Mouse (Mus musculus): ENCODE measurements at regions not wholly inside any gene's neighbourhood (a gene's known extent, or its start where the extent isn't known, plus 50 kb on each side); places are given as distances from the start of the nearest gene placed in this dataset.

DNA sequence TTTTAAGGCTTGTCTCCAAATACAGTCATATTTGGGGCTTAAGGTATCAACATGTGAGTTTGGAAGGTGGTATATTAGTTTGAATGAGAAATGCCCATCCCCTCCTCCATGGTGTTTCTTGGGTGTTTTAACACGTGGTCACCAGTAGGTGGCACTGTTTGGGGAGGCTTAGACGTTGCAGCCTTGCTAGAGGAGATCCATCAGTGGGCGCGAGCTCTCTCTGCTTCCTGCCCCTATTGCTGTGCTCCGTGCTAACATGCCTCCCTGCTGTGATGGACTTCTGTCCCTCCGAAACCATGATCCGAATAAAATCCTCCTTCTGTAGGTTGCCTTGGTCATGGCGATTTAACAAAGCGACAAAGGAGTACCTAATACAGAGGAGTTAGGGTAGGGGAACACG is 183.3 kb downstream of the Barhl2 start:
- H3K27ac ChIP-seq (ENCODE audit: low read depth, low read length), result no peak overlapping the region
- no peak overlapping the region for H3K4me2 ChIP-seq
- no peaks in the 10 kb centered on the region for H3K27me3 ChIP-seq (replicated peaks; ENCODE audit: control insufficient read depth, insufficient read depth, low read length)
- ATAC-seq (replicated peaks; ENCODE audit: low FRiP score) (no peak), DNase-seq (ENCODE audit: low spot score) (no peak)
- H3K4me3 ChIP-seq (ENCODE audit: low read depth, low read length), result no peak overlapping the region
- H3K36me3 ChIP-seq (ENCODE audit: control insufficient read depth, insufficient read depth, low read length), result no peaks in the 10 kb centered on the region
- H3K9ac ChIP-seq (ENCODE audit: low read depth, low read length), result no peak overlapping the region
- no peaks in the 10 kb centered on the region for H3K9me3 ChIP-seq (ENCODE audit: control insufficient read depth, low read length)
- no peaks in the 10 kb centered on the region for H3K4me1 ChIP-seq (replicated peaks; ENCODE audit: control insufficient read depth, insufficient read depth, low read length)
- WGBS, result 30% methylated on average over 10 of the region's 10 CpGs

DNA sequence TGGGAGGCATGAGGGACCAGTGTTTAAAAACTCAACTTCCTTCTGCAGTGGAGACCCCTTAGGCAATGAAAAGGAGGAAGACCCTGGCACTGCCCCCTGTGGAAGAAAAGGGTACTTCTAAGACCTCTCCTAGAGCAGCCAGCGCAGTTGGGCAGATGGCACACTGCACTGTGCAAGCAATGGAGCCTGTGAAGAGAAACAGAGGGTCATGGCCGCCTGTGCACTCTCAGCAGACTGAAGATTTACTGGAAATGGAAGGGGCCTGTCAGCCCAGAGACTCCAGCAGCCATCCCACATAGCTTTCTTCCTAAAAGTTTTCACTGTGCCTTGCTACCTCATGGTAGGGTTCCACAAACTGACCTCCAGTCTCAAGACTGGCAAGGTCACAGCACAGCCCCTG is 193.4 kb downstream of the Barhl2 start:
- Histone ChIP-seq H3K36me3 (ENCODE audit: control insufficient read depth, insufficient read depth, low read length) (no peaks in the 10 kb centered on the region), H3K4me2 (no peak overlapping the region), H3K9ac (ENCODE audit: low read depth, low read length) (no peak overlapping the region), H3K4me1 (replicated peaks; ENCODE audit: control insufficient read depth, insufficient read depth, low read length) (no peaks in the 10 kb centered on the region), H3K4me3 (ENCODE audit: low read depth, low read length) (no peak overlapping the region), H3K9me3 (ENCODE audit: control insufficient read depth, low read length) (no peaks in the 10 kb centered on the region), H3K27ac (ENCODE audit: low read depth, low read length) (no peak overlapping the region), H3K27me3 (replicated peaks; ENCODE audit: control insufficient read depth, insufficient read depth, low read length) (no peaks in the 10 kb centered on the region)
- DNase-seq (ENCODE audit: low spot score) (no peak), ATAC-seq (replicated peaks; ENCODE audit: low FRiP score) (no peak)
- 55% methylated on average over 2 of the region's 2 CpGs for WGBS

DNA sequence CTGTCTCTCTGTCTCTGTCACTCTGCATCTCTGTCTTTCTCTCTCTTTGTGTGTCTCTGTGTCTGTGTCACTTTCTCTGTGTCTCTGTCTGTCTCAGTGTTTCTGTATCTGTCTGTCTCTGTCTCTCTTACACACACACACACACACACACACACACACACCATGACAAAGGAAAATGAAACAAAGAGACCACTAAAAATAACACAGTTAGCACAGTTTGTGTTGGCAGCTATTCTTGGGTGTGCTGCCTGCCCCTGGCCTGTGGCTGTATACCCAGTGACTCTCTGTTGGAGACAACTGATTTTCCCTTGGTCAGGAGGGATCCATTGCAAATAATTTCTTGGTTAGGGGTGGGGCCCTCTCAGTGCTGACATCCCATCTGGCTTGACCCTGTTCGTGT is 200.8 kb downstream of the Barhl2 start:
- Histone ChIP-seq H3K9me3 (ENCODE audit: control insufficient read depth, low read length) (no peaks in the 10 kb centered on the region), H3K27me3 (replicated peaks; ENCODE audit: control insufficient read depth, insufficient read depth, low read length) (no peaks in the 10 kb centered on the region), H3K27ac (ENCODE audit: low read depth, low read length) (no peak overlapping the region), H3K4me2 (no peak overlapping the region), H3K36me3 (ENCODE audit: control insufficient read depth, insufficient read depth, low read length) (no peaks in the 10 kb centered on the region), H3K4me1 (replicated peaks; ENCODE audit: control insufficient read depth, insufficient read depth, low read length) (no peaks in the 10 kb centered on the region), H3K9ac (ENCODE audit: low read depth, low read length) (no peak overlapping the region), H3K4me3 (ENCODE audit: low read depth, low read length) (no peak overlapping the region)
- WGBS, result 54% methylated on average over 1 of the region's 1 CpGs
- no peak for ATAC-seq (replicated peaks; ENCODE audit: low FRiP score)
- DNase-seq (ENCODE audit: low spot score), result no peak

DNA sequence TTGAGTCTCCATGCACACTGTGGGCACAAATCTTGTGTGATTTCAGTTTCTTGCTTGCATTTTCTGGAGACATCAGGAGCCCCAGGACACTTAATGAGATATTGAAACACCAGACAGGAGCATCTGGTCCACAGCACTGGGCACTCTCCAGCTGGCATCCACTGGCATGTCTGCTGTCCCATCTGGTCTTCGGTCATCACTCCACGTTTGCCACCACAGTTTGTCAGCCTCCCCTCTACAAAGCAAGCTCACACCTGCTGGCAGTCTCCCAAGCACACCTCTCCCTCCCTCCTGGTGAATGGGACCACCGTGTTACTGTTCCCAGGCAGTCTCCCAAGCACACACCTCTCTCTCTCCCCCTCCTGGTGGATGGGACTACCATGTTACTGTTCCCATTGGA is 228.8 kb downstream of the Barhl2 start:
- 66% methylated on average over 3 of the region's 3 CpGs for WGBS
- no peak overlapping the region for H3K27ac ChIP-seq (ENCODE audit: low read depth, low read length)
- no peaks in the 10 kb centered on the region for H3K9me3 ChIP-seq (ENCODE audit: control insufficient read depth, low read length)
- H3K4me2 ChIP-seq, result no peak overlapping the region
- H3K36me3 ChIP-seq (ENCODE audit: control insufficient read depth, insufficient read depth, low read length), result no peaks in the 10 kb centered on the region
- no peaks in the 10 kb centered on the region for H3K27me3 ChIP-seq (replicated peaks; ENCODE audit: control insufficient read depth, insufficient read depth, low read length)
- no peak overlapping the region for H3K4me3 ChIP-seq (ENCODE audit: low read depth, low read length)
- DNase-seq (ENCODE audit: low spot score) (no peak), ATAC-seq (replicated peaks; ENCODE audit: low FRiP score) (no peak)
- H3K9ac ChIP-seq (ENCODE audit: low read depth, low read length), result no peak overlapping the region
- H3K4me1 ChIP-seq (replicated peaks; ENCODE audit: control insufficient read depth, insufficient read depth, low read length), result no peaks in the 10 kb centered on the region

DNA sequence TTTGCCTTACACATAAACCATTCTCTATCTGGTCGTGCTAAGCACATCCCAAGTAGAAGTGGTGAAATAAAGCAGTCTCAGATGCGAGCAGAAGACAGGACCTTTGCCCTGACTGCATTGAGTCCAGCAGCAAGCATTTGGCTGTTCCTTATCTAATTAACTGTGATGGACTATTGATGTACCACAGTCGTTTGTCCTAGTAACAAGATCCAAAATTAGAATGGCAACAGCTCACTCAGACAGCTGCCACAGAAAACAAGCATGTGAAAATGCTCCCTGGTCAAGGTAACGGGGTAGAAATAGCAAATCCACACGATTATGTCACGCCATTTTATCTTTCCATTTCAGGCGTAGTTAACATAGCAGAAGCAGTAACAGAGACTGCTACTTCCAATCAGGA is 233.8 kb downstream of the Barhl2 start:
- H3K4me3 ChIP-seq (ENCODE audit: low read depth, low read length), result no peak overlapping the region
- DNase-seq (ENCODE audit: low spot score), result no peak
- no peak overlapping the region for H3K4me2 ChIP-seq
- H3K27ac ChIP-seq (ENCODE audit: low read depth, low read length), result no peak overlapping the region
- no peaks in the 10 kb centered on the region for H3K36me3 ChIP-seq (ENCODE audit: control insufficient read depth, insufficient read depth, low read length)
- no peaks in the 10 kb centered on the region for H3K4me1 ChIP-seq (replicated peaks; ENCODE audit: control insufficient read depth, insufficient read depth, low read length)
- H3K27me3 ChIP-seq (replicated peaks; ENCODE audit: control insufficient read depth, insufficient read depth, low read length), result no peaks in the 10 kb centered on the region
- 63% methylated on average over 7 of the region's 7 CpGs for WGBS
- no peaks in the 10 kb centered on the region for H3K9me3 ChIP-seq (ENCODE audit: control insufficient read depth, low read length)
- no peak overlapping the region for H3K9ac ChIP-seq (ENCODE audit: low read depth, low read length)
- ATAC-seq (replicated peaks; ENCODE audit: low FRiP score), result no peak

DNA sequence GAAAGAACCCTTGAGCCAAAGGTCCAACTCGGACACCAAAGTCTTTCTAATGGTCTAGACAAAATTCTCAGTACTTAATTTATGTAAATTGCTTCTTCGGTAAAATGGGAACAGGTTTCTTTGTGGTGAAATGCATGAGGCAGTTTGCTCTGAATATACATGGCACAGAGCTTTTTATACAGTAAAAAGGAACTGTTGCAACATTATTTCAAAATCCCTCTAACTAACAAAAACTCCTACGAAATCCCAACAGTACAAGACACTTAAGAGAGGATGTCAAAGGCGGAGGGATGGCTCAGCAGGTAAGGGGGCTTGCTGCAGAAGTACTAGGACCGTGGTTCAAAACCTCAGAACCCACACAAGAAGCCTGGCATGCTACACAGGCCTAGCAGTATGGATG is 248.4 kb downstream of the Barhl2 start:
- Histone ChIP-seq H3K4me2 (no peak overlapping the region), H3K4me1 (replicated peaks; ENCODE audit: control insufficient read depth, insufficient read depth, low read length) (no peaks in the 10 kb centered on the region), H3K36me3 (ENCODE audit: control insufficient read depth, insufficient read depth, low read length) (no peaks in the 10 kb centered on the region), H3K27ac (ENCODE audit: low read depth, low read length) (no peak overlapping the region), H3K9me3 (ENCODE audit: control insufficient read depth, low read length) (no peaks in the 10 kb centered on the region), H3K4me3 (ENCODE audit: low read depth, low read length) (no peak overlapping the region), H3K27me3 (replicated peaks; ENCODE audit: control insufficient read depth, insufficient read depth, low read length) (no peaks in the 10 kb centered on the region), H3K9ac (ENCODE audit: low read depth, low read length) (no peak overlapping the region)
- ATAC-seq (replicated peaks; ENCODE audit: low FRiP score) (no peak), DNase-seq (ENCODE audit: low spot score) (no peak)
- WGBS, result 70% methylated on average over 5 of the region's 5 CpGs

DNA sequence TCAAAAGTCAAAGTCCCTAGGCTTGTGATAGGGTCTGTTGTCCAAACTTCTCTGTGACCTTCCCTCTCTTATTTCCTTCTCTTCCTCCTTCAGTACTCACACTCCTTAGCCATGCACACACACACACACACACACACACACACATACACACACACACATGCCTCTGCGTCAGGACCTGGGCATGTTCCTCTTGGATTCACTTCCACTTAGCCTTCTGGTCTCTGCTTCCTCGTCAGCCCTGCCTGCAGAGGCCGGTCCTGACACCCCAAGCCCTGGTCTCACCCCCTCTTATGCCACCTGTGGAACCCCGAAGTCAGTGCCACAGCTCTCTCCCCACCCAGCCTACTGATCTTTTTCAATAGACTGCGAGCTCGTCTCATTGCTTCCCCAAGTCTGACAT is 250.3 kb downstream of the Barhl2 start:
- WGBS, result 76% methylated on average over 6 of the region's 6 CpGs
- no peak overlapping the region for H3K27ac ChIP-seq (ENCODE audit: low read depth, low read length)
- no peaks in the 10 kb centered on the region for H3K27me3 ChIP-seq (replicated peaks; ENCODE audit: control insufficient read depth, insufficient read depth, low read length)
- H3K4me1 ChIP-seq (replicated peaks; ENCODE audit: control insufficient read depth, insufficient read depth, low read length), result no peaks in the 10 kb centered on the region
- no peak overlapping the region for H3K9ac ChIP-seq (ENCODE audit: low read depth, low read length)
- H3K36me3 ChIP-seq (ENCODE audit: control insufficient read depth, insufficient read depth, low read length), result no peaks in the 10 kb centered on the region
- no peak overlapping the region for H3K4me2 ChIP-seq
- no peak for ATAC-seq (replicated peaks; ENCODE audit: low FRiP score)
- H3K9me3 ChIP-seq (ENCODE audit: control insufficient read depth, low read length), result no peaks in the 10 kb centered on the region
- no peak for DNase-seq (ENCODE audit: low spot score)
- H3K4me3 ChIP-seq (ENCODE audit: low read depth, low read length), result no peak overlapping the region

DNA sequence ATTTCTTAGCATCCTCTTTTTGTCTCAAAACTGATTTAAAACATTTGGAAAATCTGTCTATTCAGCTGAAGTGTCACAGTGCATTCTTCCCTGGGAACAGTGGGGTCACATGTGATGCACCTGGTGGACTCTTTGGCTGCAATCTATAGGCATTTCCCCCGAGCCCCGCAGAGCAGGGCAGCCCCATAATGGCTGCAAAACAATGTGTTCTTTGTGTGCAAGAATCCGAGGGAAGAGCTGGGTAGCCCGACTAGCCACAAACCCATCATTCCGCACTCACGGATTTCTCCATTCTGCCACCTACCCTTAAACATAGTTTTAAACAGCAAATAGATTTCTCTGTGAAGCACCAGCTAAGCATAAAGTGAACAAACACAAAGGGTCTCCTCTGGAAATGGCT is 252.2 kb downstream of the Barhl2 start:
- Histone ChIP-seq H3K27me3 (replicated peaks; ENCODE audit: control insufficient read depth, insufficient read depth, low read length) (no peaks in the 10 kb centered on the region), H3K4me2 (no peak overlapping the region), H3K36me3 (ENCODE audit: control insufficient read depth, insufficient read depth, low read length) (no peaks in the 10 kb centered on the region), H3K4me3 (ENCODE audit: low read depth, low read length) (no peak overlapping the region), H3K4me1 (replicated peaks; ENCODE audit: control insufficient read depth, insufficient read depth, low read length) (no peaks in the 10 kb centered on the region), H3K9ac (ENCODE audit: low read depth, low read length) (no peak overlapping the region), H3K27ac (ENCODE audit: low read depth, low read length) (no peak overlapping the region), H3K9me3 (ENCODE audit: control insufficient read depth, low read length) (no peaks in the 10 kb centered on the region)
- DNase-seq (ENCODE audit: low spot score), result no peak
- ATAC-seq (replicated peaks; ENCODE audit: low FRiP score), result no peak
- 69% methylated on average over 6 of the region's 6 CpGs for WGBS

DNA sequence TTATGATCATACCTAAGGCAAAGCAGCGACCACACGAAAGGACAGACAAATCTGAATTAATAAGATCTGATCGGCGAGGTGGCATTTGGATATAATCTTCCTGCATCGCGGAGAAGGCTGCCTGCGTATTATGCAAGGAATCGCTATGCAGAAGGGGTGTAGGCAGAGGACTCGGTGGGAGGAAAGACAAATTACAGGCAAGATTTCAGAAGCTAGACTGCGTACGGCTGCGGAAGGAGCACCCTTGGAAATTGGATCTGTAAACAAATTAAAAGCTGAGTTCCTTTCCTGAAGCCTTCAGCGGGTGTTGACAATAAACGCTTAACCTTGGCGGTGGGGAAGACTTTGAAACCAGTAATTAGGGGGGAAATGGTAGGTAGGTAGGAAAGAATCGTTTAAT is 257.3 kb downstream of the Barhl2 start:
- Histone ChIP-seq H3K4me3 (ENCODE audit: low read depth, low read length) (no peak overlapping the region), H3K9ac (ENCODE audit: low read depth, low read length) (no peak overlapping the region), H3K4me2 (no peak overlapping the region), H3K4me1 (replicated peaks; ENCODE audit: control insufficient read depth, insufficient read depth, low read length) (no peaks in the 10 kb centered on the region), H3K36me3 (ENCODE audit: control insufficient read depth, insufficient read depth, low read length) (no peaks in the 10 kb centered on the region), H3K27me3 (replicated peaks; ENCODE audit: control insufficient read depth, insufficient read depth, low read length) (no peaks in the 10 kb centered on the region), H3K27ac (ENCODE audit: low read depth, low read length) (no peak overlapping the region), H3K9me3 (ENCODE audit: control insufficient read depth, low read length) (no peaks in the 10 kb centered on the region)
- no peak for DNase-seq (ENCODE audit: low spot score)
- 77% methylated on average over 16 of the region's 16 CpGs for WGBS
- ATAC-seq (replicated peaks; ENCODE audit: low FRiP score), result no peak

Data from liver, embryonic 11.5 days (tissue).